19 mouse cellular contexts compared by ENCODE assay signal in the genomic region with DNA sequence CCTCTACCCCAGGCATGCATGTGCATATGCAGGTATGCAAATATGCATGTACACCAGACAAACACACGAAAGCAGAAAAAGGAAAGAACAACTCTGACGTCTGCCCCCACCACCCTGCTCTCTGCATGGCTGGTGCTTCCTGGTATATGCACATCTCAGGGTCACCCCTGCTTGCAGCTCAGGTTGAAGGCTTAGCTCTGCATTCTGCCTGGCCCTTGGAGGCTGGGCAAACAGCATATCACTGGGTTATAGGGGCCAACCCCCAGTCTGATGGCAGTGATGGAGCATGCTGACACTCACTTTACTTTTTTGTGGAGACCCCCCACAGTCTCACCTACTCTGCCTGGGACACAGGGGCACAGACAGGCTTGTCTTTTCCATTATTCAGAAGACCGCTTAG.
DNase-seq lines count a peak whose midpoint lies in the region; ATAC-seq lines count a peak whose summit lies in the region.
"Had no signal": no experiment of that assay in that cellular context is flagged by ENCODE, and none has a peak within 500 bp of the region (broad histone marks: within the 10 kb centered on the region; RNA-seq: fewer than 3 reads in every experiment).

No protein-coding gene starts in this region.

- H3K27ac ChIP-seq in heart, embryonic 10.5 days = no peak overlapping the region
- no peak overlapping the region for H3K27ac ChIP-seq in heart, embryonic 11.5 days (ENCODE audit: low read depth, low read length)

- H3K4me1 ChIP-seq in heart, embryonic 10.5 days = no peaks in the 10 kb centered on the region
- no peaks in the 10 kb centered on the region for H3K4me1 ChIP-seq in heart, embryonic 11.5 days (ENCODE audit: control insufficient read depth, insufficient read depth, low read length)

- H3K4me2 ChIP-seq in heart, embryonic 11.5 days = no peak overlapping the region

- DNase-seq in heart, adult 11 months = peak; percentile 75
- no peak for DNase-seq in heart, adult 9 months (ENCODE audit: low spot score in 2 of 2)
- DNase-seq in heart, embryonic 10.5 days (ENCODE audit: low spot score) = peak; percentile 61
- DNase-seq: adrenal gland, adult 2 months; adrenal gland, adult 8-10 months; adrenal gland, postnatal 10 days; adrenal gland, postnatal 14 days; adrenal gland, postnatal 25 days; adrenal gland, postnatal 36 days; B cell, adult 2 months; cerebellum, adult 11 months; cerebellum, adult 11-12 months; cerebellum, adult 18-20 months had no signal

- no peaks in the 10 kb centered on the region for H3K27me3 ChIP-seq in heart, embryonic 10.5 days (ENCODE audit: insufficient read depth, poor library complexity, severe bottlenecking)
- no peaks in the 10 kb centered on the region for H3K27me3 ChIP-seq in heart, embryonic 11.5 days (ENCODE audit: control insufficient read depth, insufficient read depth, low read length)
- H3K27me3 ChIP-seq: CH12.LX had no signal

- H3K9me3 ChIP-seq in heart, embryonic 10.5 days = no peaks in the 10 kb centered on the region
- H3K9me3 ChIP-seq in heart, embryonic 11.5 days (replicated peaks; ENCODE audit: control insufficient read depth, low read length) = no peaks in the 10 kb centered on the region

- WGBS in heart, embryonic 10.5 days = 77% methylated on average over 3 of the region's 3 CpGs
- WGBS in heart, embryonic 11.5 days (ENCODE audit: insufficient replicate concordance) = 62% methylated on average over 3 of the region's 3 CpGs

- ATAC-seq in heart, embryonic 11.5 days (replicated peaks; ENCODE audit: insufficient number of reproducible peaks, low FRiP score, low TSS enrichment) = no peak
- ATAC-seq: activated CD4-positive, CD25-positive, alpha-beta regulatory T cell, adult 4 months; CD4-positive, CD25-positive, alpha-beta regulatory T cell, adult 4 months; Patski had no signal

- H3K4me3 ChIP-seq in heart, embryonic 10.5 days = no peak overlapping the region
- no peak overlapping the region for H3K4me3 ChIP-seq in heart, embryonic 11.5 days (ENCODE audit: low read depth, low read length)

- H3K9ac ChIP-seq in heart, embryonic 11.5 days (ENCODE audit: low read depth, low read length) = no peak overlapping the region

- H3K36me3 ChIP-seq in heart, embryonic 10.5 days = no peaks in the 10 kb centered on the region
- H3K36me3 ChIP-seq in heart, embryonic 11.5 days (ENCODE audit: control insufficient read depth, insufficient read depth, low read length) = no peaks in the 10 kb centered on the region
- H3K36me3 ChIP-seq: G1E had no signal

Comparison
In these comparisons a context has a peak if more than half of its experiments do, and no peak if none do; other contexts are left out.
1. DNase-seq: peak in heart, adult 11 months (single experiment) and heart, embryonic 10.5 days (single experiment); none in heart, adult 9 months (0 of 2).